Mouse (Mus musculus): Measurements from ENCODE around the gene Zmym4.

The Zmym4 gene

GRCm38 (mm10) chr4:126823917-126824316 is 144.0 kb downstream of the Zmym4 start:
- DNase-seq (ENCODE audit: low read depth, low spot score), result no peak

GRCm38 (mm10) chr4:126822891-126823882 is 144.7 kb downstream of the Zmym4 start:
- DNase-seq (ENCODE audit: low read depth, low spot score), result no peak

GRCm38 (mm10) chr4:126814854-126815253 is 153.1 kb downstream of the Zmym4 start:
- no peak for DNase-seq (ENCODE audit: low read depth, low spot score)

GRCm38 (mm10) chr4:126813212-126813611 is 154.7 kb downstream of the Zmym4 start:
- DNase-seq (ENCODE audit: low read depth, low spot score), result no peak
